Mouse (Mus musculus): Measurements from ENCODE around the gene Trit1. TPM values are rescaled to one million over a fixed set of nuclear protein-coding genes. Genes with fewer than 3 reads are reported as not detected.
"Not testable (repeated sequence)": the region's sequence is repeated elsewhere in the genome, so short reads cannot be mapped to it uniquely, and the experiment has no call there.

Trit1 gene
- polyA plus RNA-seq, 1 experiment, result 12.3 TPM

GRCm38 (mm10) chr4:123000130-123000529 is 16.3 kb upstream of the Trit1 start:
- 71% methylated on average over 14 of the region's 14 CpGs for WGBS

GRCm38 (mm10) chr4:123000617-123001342 is 15.6 kb upstream of the Trit1 start:
- Histone ChIP-seq H3K4me3 (replicated peaks; ENCODE audit: control insufficient read depth, low read depth, low read length) (no peak overlapping the region), H3K27ac (ENCODE audit: control insufficient read depth, insufficient read depth, low read depth, low read length, poor library complexity) (no peak overlapping the region), H3K4me1 (ENCODE audit: control insufficient read depth, insufficient read depth, low read length) (no peaks in the 10 kb centered on the region)
- 77% methylated on average over 17 of the region's 17 CpGs for WGBS
- no peak for TF ChIP-seq CTCF (IDR thresholded peaks at IDR 0.05; ENCODE audit: control insufficient read depth, insufficient read depth, low read length)
- no peak for TF ChIP-seq POLR2A (IDR thresholded peaks at IDR 0.05; ENCODE audit: borderline replicate concordance, control insufficient read depth, low read depth, low read length)

More at GRCm38 (mm10) chr4:123000130-123000529, 16.3 kb upstream of the Trit1 start:
- Histone ChIP-seq H3K27ac (ENCODE audit: control insufficient read depth, insufficient read depth, low read depth, low read length, poor library complexity) (no peak overlapping the region), H3K4me1 (ENCODE audit: control insufficient read depth, insufficient read depth, low read length) (no peaks in the 10 kb centered on the region), H3K4me3 (replicated peaks; ENCODE audit: control insufficient read depth, low read depth, low read length) (no peak overlapping the region)
- TF ChIP-seq CTCF (IDR thresholded peaks at IDR 0.05; ENCODE audit: control insufficient read depth, insufficient read depth, low read length), result no peak
- no peak for TF ChIP-seq POLR2A (IDR thresholded peaks at IDR 0.05; ENCODE audit: borderline replicate concordance, control insufficient read depth, low read depth, low read length)

- WGBS, result 65% methylated on average over 15 of the region's 15 CpGs
Observed at GRCm38 (mm10) chr4:123005054-123005966, 11.1 kb upstream of the Trit1 start.

GRCm38 (mm10) chr4:123012501-123012900 is 3.9 kb upstream of the Trit1 start:
- WGBS, result 92% methylated on average over 4 of the region's 4 CpGs
- not testable (repeated sequence) for H3K4me1 ChIP-seq (ENCODE audit: control insufficient read depth, insufficient read depth, low read length); H3K27ac ChIP-seq (ENCODE audit: control insufficient read depth, insufficient read depth, low read depth, low read length, poor library complexity); H3K4me3 ChIP-seq (replicated peaks; ENCODE audit: control insufficient read depth, low read depth, low read length)

More at GRCm38 (mm10) chr4:123005054-123005966, 11.1 kb upstream of the Trit1 start:
- Histone ChIP-seq H3K27ac (ENCODE audit: control insufficient read depth, insufficient read depth, low read depth, low read length, poor library complexity) (no peak overlapping the region), H3K4me1 (ENCODE audit: control insufficient read depth, insufficient read depth, low read length) (no peaks in the 10 kb centered on the region), H3K4me3 (replicated peaks; ENCODE audit: control insufficient read depth, low read depth, low read length) (no peak overlapping the region)
- TF ChIP-seq POLR2A (IDR thresholded peaks at IDR 0.05; ENCODE audit: borderline replicate concordance, control insufficient read depth, low read depth, low read length) (no peak), CTCF (IDR thresholded peaks at IDR 0.05; ENCODE audit: control insufficient read depth, insufficient read depth, low read length) (no peak)

- 68% methylated on average over 5 of the region's 5 CpGs for WGBS
- TF ChIP-seq CTCF (IDR thresholded peaks at IDR 0.05; ENCODE audit: control insufficient read depth, insufficient read depth, low read length), result no peak
- no peak for TF ChIP-seq POLR2A (IDR thresholded peaks at IDR 0.05; ENCODE audit: borderline replicate concordance, control insufficient read depth, low read depth, low read length)
- Histone ChIP-seq H3K4me3 (replicated peaks; ENCODE audit: control insufficient read depth, low read depth, low read length) (no peak overlapping the region), H3K27ac (ENCODE audit: control insufficient read depth, insufficient read depth, low read depth, low read length, poor library complexity) (no peak overlapping the region), H3K4me1 (ENCODE audit: control insufficient read depth, insufficient read depth, low read length) (peaks cover 1% of the 10 kb centered on the region)
Observed at GRCm38 (mm10) chr4:123013346-123013945, 3.0 kb upstream of the Trit1 start.

- WGBS, result 23% methylated on average over 3 of the region's 3 CpGs
- no peak overlapping the region for H3K4me3 ChIP-seq (replicated peaks; ENCODE audit: control insufficient read depth, low read depth, low read length)
- TF ChIP-seq CTCF (IDR thresholded peaks at IDR 0.05; ENCODE audit: control insufficient read depth, insufficient read depth, low read length) (no peak), POLR2A (IDR thresholded peaks at IDR 0.05; ENCODE audit: borderline replicate concordance, control insufficient read depth, low read depth, low read length) (no peak)
- H3K27ac ChIP-seq (ENCODE audit: control insufficient read depth, insufficient read depth, low read depth, low read length, poor library complexity), result no peak overlapping the region
- H3K4me1 ChIP-seq (ENCODE audit: control insufficient read depth, insufficient read depth, low read length), result peaks cover 2% of the 10 kb centered on the region
Observed at GRCm38 (mm10) chr4:123013949-123014406, 2.4 kb upstream of the Trit1 start.

- Histone ChIP-seq H3K27ac (ENCODE audit: control insufficient read depth, insufficient read depth, low read depth, low read length, poor library complexity) (no peak overlapping the region), H3K4me1 (ENCODE audit: control insufficient read depth, insufficient read depth, low read length) (peaks cover 2% of the 10 kb centered on the region), H3K4me3 (replicated peaks; ENCODE audit: control insufficient read depth, low read depth, low read length) (no peak overlapping the region)
- no peak for TF ChIP-seq CTCF (IDR thresholded peaks at IDR 0.05; ENCODE audit: control insufficient read depth, insufficient read depth, low read length)
- 59% methylated on average over 7 of the region's 7 CpGs for WGBS
Observed at GRCm38 (mm10) chr4:123014501-123015282, 1.7 kb upstream of the Trit1 start.

All from bone marrow, adult 2 months (tissue).